Mouse (Mus musculus): ENCODE results near the gene Snrpa1. TPM values are rescaled to one million over a fixed set of nuclear protein-coding genes. Genes with fewer than 3 reads are reported as not detected.
A peak's percentile ranks its signal among the peaks of the same experiment; 100 is the strongest.

Snrpa1 gene
- polyA plus RNA-seq, 1 experiment from 2014 or later: 58.0 TPM

DNA sequence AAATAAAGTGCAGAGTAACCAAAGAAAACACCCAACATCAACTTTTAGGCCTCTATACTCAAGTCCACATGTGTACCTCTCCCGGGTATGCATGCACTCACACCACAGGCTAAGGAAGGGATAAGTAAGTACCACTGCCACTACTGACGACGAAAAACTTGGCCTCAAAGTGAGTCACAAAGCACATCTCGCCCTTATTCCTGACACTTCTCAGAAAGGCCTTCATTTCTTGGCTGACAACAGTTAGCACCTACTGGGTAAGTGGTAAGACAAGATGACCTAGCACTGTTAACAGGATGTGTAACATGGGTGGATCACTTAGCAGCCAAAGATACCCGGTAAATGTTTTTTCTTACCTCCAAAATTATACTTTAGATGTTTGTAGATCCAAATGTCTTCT, 45.7 kb downstream of the Snrpa1 start:
- H3K9ac ChIP-seq (replicated peaks; ENCODE audit: low read depth): no peak overlapping the region
- peaks cover 13% of the 10 kb centered on the region; the same call in 1 of the 2 replicates for H3K4me1 ChIP-seq (ENCODE audit: insufficient read depth, low read depth, low read length)
- no peaks in the 10 kb centered on the region for H3K9me3 ChIP-seq (ENCODE audit: low read length)
- H3K36me3 ChIP-seq (ENCODE audit: insufficient read depth, low read length): no peaks in the 10 kb centered on the region
- H3K27ac ChIP-seq (ENCODE audit: low read length): no peak overlapping the region
- H3K4me2 ChIP-seq (replicated peaks; ENCODE audit: low read depth, low read length): no peak overlapping the region
- no peak overlapping the region for H3K4me3 ChIP-seq (ENCODE audit: low read depth, low read length)
- ATAC-seq (no peak), DNase-seq (ENCODE audit: low spot score) (no peak)
- no peak for TF ChIP-seq CTCF (IDR thresholded peaks at IDR 0.05)
- TF ChIP-seq EP300 (IDR thresholded peaks at IDR 0.05): no peak
- WGBS: 86% methylated on average over 5 of the region's 5 CpGs
- H3K27me3 ChIP-seq (replicated peaks; ENCODE audit: insufficient read depth, low read length): no peaks in the 10 kb centered on the region

DNA sequence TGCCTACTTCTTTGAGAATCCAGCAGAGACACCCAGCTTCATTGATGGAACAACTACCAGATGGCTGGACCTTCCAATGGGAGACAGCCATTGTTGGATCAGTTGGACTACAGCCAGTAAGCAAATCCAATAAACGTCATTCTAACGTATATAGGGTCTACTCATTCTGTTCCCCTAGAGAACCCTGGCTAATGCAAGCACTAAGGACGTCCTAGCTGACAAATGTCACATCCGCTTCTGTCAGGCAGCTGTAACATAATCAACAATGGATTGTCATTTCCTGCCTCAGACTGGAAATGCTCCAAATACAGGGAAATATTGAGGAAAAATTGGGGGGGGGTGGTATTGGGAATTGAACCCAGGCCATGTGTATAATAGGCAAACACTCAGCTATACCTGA, 47.0 kb downstream of the Snrpa1 start:
- no peaks in the 10 kb centered on the region for H3K9me3 ChIP-seq (ENCODE audit: low read length)
- no peak overlapping the region for H3K27ac ChIP-seq (ENCODE audit: low read length)
- H3K4me3 ChIP-seq (ENCODE audit: low read depth, low read length): no peak overlapping the region
- no peak overlapping the region for H3K4me2 ChIP-seq (replicated peaks; ENCODE audit: low read depth, low read length)
- DNase-seq (ENCODE audit: low spot score) (peak; percentile 60), ATAC-seq (no peak)
- no peaks in the 10 kb centered on the region for H3K36me3 ChIP-seq (ENCODE audit: insufficient read depth, low read length)
- 21% methylated on average over 4 of the region's 4 CpGs for WGBS
- H3K27me3 ChIP-seq (replicated peaks; ENCODE audit: insufficient read depth, low read length): no peaks in the 10 kb centered on the region
- H3K4me1 ChIP-seq (ENCODE audit: insufficient read depth, low read depth, low read length): peaks cover 13% of the 10 kb centered on the region; the same call in 1 of the 2 replicates
- TF ChIP-seq CTCF (IDR thresholded peaks at IDR 0.05) (no peak), EP300 (IDR thresholded peaks at IDR 0.05) (no peak)
- no peak overlapping the region for H3K9ac ChIP-seq (replicated peaks; ENCODE audit: low read depth)

DNA sequence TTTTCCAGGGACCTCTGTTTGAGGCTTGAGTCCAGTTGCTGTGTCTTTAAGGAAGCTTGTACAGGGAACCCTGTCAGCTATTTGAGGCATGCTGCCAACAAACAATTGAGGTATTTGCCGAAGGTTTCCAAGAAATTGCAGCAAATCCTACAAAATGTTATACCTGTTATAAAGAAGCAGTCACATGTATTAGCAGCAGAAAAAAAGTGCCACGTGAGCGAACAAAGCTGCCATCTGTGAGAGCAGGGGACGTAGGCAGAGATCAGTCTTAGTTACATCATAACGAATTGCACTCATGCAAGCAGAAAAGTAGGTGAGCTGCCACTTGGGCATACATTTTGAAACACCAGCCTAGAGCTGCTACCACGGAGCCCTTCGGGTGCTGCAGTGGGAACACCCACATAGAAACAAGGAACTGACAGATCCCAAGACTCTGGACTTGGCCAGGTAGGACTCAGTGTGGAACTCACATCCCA, 47.8 kb downstream of the Snrpa1 start:
- Histone ChIP-seq H3K4me3 (ENCODE audit: low read depth, low read length) (no peak overlapping the region), H3K27me3 (replicated peaks; ENCODE audit: insufficient read depth, low read length) (no peaks in the 10 kb centered on the region), H3K9ac (replicated peaks; ENCODE audit: low read depth) (no peak overlapping the region), H3K27ac (ENCODE audit: low read length) (peak overlapping the region; percentile 52), H3K9me3 (ENCODE audit: low read length) (no peaks in the 10 kb centered on the region), H3K4me2 (replicated peaks; ENCODE audit: low read depth, low read length) (peak overlapping the region; percentile 14; the same call in 1 of the 2 replicates), H3K4me1 (ENCODE audit: insufficient read depth, low read depth, low read length) (peaks cover 13% of the 10 kb centered on the region; the same call in 1 of the 2 replicates), H3K36me3 (ENCODE audit: insufficient read depth, low read length) (no peaks in the 10 kb centered on the region)
- peak; percentile 81 for DNase-seq (ENCODE audit: low spot score)
- ATAC-seq: peak; percentile 26
- 34% methylated on average over 7 of the region's 7 CpGs for WGBS
- TF ChIP-seq EP300 (IDR thresholded peaks at IDR 0.05) (no peak; the same call in 1 of the 2 replicates), CTCF (IDR thresholded peaks at IDR 0.05) (no peak)

DNA sequence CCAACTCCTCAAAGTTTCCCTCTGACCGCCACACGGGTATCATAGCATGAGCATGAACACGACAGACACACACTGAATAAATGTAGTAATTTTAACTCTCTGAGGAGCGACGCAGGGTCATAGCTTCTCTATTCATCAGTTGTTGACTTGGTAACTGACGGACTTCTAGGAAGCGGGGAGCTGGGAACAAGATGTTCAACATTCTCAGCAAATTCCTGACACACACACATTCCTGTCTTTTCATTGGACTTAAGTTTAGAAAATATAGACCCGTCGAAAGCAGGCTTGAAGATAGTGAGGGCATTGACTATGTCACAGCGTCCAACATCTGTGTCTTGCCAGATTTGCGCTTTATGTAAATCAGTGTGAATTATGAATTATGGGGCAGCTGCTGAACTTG, 48.4 kb downstream of the Snrpa1 start:
- WGBS: 43% methylated on average over 11 of the region's 11 CpGs

DNA sequence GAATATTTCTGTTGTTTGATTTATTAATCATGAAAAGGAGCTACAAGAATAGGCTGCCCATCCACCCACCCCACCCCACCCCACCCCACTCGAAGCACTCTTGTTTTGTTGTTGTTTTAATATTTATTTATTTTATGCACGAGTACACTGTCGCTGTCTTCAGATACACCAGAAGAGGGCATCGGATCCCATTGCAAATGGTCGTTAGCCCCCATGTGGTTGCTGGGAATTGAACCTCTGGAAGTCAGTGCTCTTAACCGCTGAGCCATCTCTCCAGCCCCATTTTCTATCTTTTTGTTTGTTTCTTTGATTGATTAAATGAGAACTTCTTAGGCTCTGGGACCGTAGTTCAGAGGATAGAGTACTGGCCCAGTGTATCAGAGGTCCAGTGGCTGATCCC, 49.1 kb downstream of the Snrpa1 start:
- Histone ChIP-seq H3K4me2 (replicated peaks; ENCODE audit: low read depth, low read length) (no peak overlapping the region), H3K9me3 (ENCODE audit: low read length) (no peaks in the 10 kb centered on the region), H3K27ac (ENCODE audit: low read length) (peak overlapping the region; percentile 86; the same call in 1 of the 2 replicates), H3K27me3 (replicated peaks; ENCODE audit: insufficient read depth, low read length) (no peaks in the 10 kb centered on the region), H3K36me3 (ENCODE audit: insufficient read depth, low read length) (no peaks in the 10 kb centered on the region), H3K4me1 (ENCODE audit: insufficient read depth, low read depth, low read length) (peaks cover 13% of the 10 kb centered on the region; the same call in 1 of the 2 replicates), H3K9ac (replicated peaks; ENCODE audit: low read depth) (no peak overlapping the region), H3K4me3 (ENCODE audit: low read depth, low read length) (no peak overlapping the region)
- DNase-seq (ENCODE audit: low spot score) (no peak), ATAC-seq (no peak)
- no peak for TF ChIP-seq EP300 (IDR thresholded peaks at IDR 0.05)
- TF ChIP-seq CTCF (IDR thresholded peaks at IDR 0.05): peak; percentile 61
- WGBS: 15% methylated on average over 7 of the region's 7 CpGs

More for the DNA sequence above, 48.4 kb downstream of the Snrpa1 start:
- ATAC-seq: peak; percentile 5; the same call in 1 of the 2 replicates
- peak; percentile 89 for TF ChIP-seq EP300 (IDR thresholded peaks at IDR 0.05)
- no peak for TF ChIP-seq CTCF (IDR thresholded peaks at IDR 0.05)
- no peaks in the 10 kb centered on the region for H3K9me3 ChIP-seq (ENCODE audit: low read length)
- H3K27me3 ChIP-seq (replicated peaks; ENCODE audit: insufficient read depth, low read length): no peaks in the 10 kb centered on the region
- H3K36me3 ChIP-seq (ENCODE audit: insufficient read depth, low read length): no peaks in the 10 kb centered on the region
- peak overlapping the region; percentile 52; the same call in 1 of the 2 replicates for H3K27ac ChIP-seq (ENCODE audit: low read length)
- H3K4me2 ChIP-seq (replicated peaks; ENCODE audit: low read depth, low read length): peak overlapping the region; percentile 14; the same call in 1 of the 2 replicates
- no peak overlapping the region for H3K9ac ChIP-seq (replicated peaks; ENCODE audit: low read depth)
- DNase-seq (ENCODE audit: low spot score): peak; percentile 87
- H3K4me3 ChIP-seq (ENCODE audit: low read depth, low read length): no peak overlapping the region
- peaks cover 13% of the 10 kb centered on the region; the same call in 1 of the 2 replicates for H3K4me1 ChIP-seq (ENCODE audit: insufficient read depth, low read depth, low read length)

DNA sequence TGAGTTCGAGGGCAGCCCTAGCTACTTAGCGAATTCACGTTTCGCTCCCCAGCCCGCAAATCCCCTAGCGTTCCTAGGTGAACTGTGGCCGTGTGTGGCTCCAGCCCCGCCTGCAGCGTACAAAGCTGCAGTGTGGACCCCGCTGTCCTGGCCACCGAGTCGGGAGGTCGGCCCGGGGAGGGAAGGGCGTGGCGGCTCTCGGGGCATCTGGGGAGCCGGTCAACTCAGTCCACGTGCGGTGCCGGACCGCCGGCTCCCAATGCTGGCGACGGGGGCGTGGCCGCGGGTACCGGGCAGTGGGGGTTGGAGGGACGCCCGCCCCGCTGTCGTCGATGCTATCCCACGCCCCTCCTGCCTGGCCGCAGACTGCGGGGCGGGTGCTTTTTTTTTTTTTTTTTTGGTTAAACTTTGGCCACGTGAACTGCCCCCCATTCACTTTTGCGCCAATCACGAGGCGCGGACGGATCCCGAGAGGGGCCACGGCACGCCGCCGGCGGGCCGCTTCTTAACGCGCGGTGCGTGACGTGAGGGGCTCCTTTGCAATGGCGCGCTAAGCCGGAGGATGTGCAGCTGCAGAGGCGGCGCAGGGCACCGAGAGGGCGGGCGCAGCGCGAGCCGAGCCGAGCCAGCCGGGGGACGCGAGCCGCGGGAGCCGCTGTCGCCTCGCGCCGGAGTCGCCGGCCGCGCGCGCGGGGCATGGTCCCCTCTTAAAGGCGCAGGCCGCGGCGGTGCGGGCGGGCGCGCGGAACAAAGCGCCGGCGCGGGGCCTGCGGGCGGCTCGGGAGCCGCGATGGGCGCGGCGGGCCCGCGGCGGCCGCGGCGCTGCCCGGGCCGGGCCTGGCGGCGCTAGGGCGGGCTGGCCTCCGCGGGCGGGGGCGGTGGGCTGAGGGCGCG, 50.4 kb downstream of the Snrpa1 start, which contains the start of gene Chsy1:
TSS of gene Chsy1 (plus strand) at position 555 of the 894 bp plus-strand sequence.
- no peaks in the 10 kb centered on the region for H3K36me3 ChIP-seq (ENCODE audit: insufficient read depth, low read length)
- TF ChIP-seq EP300 (IDR thresholded peaks at IDR 0.05) (no peak), CTCF (IDR thresholded peaks at IDR 0.05) (no peak)
- peak within 1 kb of the TSS; percentile 86 for H3K27ac ChIP-seq (ENCODE audit: low read length)
- H3K9ac ChIP-seq (replicated peaks; ENCODE audit: low read depth): peak within 1 kb of the TSS; percentile 81
- peaks cover 16% of the 10 kb centered on the region; the same call in 1 of the 2 replicates for H3K4me1 ChIP-seq (ENCODE audit: insufficient read depth, low read depth, low read length)
- H3K4me3 ChIP-seq (ENCODE audit: low read depth, low read length): peak within 1 kb of the TSS; percentile 74
- DNase-seq (ENCODE audit: low spot score): peak; percentile 93
- ATAC-seq: peak; percentile 79
- no peaks in the 10 kb centered on the region for H3K27me3 ChIP-seq (replicated peaks; ENCODE audit: insufficient read depth, low read length)
- under 1% methylated on average over 88 of the region's 123 CpGs for WGBS
- no peaks in the 10 kb centered on the region for H3K9me3 ChIP-seq (ENCODE audit: low read length)
- peak within 1 kb of the TSS; percentile 89 for H3K4me2 ChIP-seq (replicated peaks; ENCODE audit: low read depth, low read length)
